Mouse (Mus musculus) limb, embryonic 10.5 days (tissue): ENCODE data around the gene C8g. TPM values are rescaled to one million over a fixed set of nuclear protein-coding genes. Genes with fewer than 3 reads are reported as not detected.
A peak's percentile ranks its signal among the peaks of the same experiment; 100 is the strongest.

Experiments
- DNase-seq: peaks from one replicate; pipeline ENCODE4 v3.0.0-alpha.2; 2017; ENCODE audit warnings: low spot score
- H3K27ac ChIP-seq: fragments of 300-500 bp; sonication (generic); 2 replicates; pipeline ENCODE4 v1.5.1; 2016; ENCODE audit warnings: mild to moderate bottlenecking
- H3K27me3 ChIP-seq: fragments of 300-500 bp; sonication (generic); 2 replicates; pipeline ENCODE4 v1.6.1; 2016; ENCODE audit warnings: low read depth, mild to moderate bottlenecking; ENCODE audit not compliant: poor library complexity, severe bottlenecking
- H3K36me3 ChIP-seq: fragments of 300-500 bp; sonication (generic); 2 replicates; pipeline ENCODE4 v1.6.1; 2016; ENCODE audit warnings: mild to moderate bottlenecking, moderate library complexity
- H3K4me1 ChIP-seq: fragments of 300-500 bp; sonication (generic); 2 replicates; pipeline ENCODE4 v1.6.1; 2016
- H3K4me3 ChIP-seq: fragments of 300-500 bp; sonication (generic); 2 replicates; pipeline ENCODE4 v1.5.1; 2016; ENCODE audit warnings: mild to moderate bottlenecking, moderate library complexity
- H3K9me3 ChIP-seq: fragments of 300-500 bp; sonication (generic); replicated peaks from 2 replicates; pipeline ENCODE4 v1.6.1; 2016; ENCODE audit warnings: mild to moderate bottlenecking
- WGBS: fragments of 180-500 bp; shearing (Covaris S2); methylation state at CpG from one replicate; pipeline ENCODE4 v1.1.7; 2016; 5-methylcytosine and 5-hydroxymethylcytosine counted together
- polyA plus RNA-seq: library from polyadenylated mRNA; unstranded; fragments of >200 nt; fragmentation: Nextera tagmentation; extraction: Ambion mirVana; gene quantifications from 2 replicates; pipeline ENCODE4 v1.2.1, GENCODE M21; 2016

C8g gene
- polyA plus RNA-seq, 1 experiment from 2014 or later, result 7.0 TPM

DNA sequence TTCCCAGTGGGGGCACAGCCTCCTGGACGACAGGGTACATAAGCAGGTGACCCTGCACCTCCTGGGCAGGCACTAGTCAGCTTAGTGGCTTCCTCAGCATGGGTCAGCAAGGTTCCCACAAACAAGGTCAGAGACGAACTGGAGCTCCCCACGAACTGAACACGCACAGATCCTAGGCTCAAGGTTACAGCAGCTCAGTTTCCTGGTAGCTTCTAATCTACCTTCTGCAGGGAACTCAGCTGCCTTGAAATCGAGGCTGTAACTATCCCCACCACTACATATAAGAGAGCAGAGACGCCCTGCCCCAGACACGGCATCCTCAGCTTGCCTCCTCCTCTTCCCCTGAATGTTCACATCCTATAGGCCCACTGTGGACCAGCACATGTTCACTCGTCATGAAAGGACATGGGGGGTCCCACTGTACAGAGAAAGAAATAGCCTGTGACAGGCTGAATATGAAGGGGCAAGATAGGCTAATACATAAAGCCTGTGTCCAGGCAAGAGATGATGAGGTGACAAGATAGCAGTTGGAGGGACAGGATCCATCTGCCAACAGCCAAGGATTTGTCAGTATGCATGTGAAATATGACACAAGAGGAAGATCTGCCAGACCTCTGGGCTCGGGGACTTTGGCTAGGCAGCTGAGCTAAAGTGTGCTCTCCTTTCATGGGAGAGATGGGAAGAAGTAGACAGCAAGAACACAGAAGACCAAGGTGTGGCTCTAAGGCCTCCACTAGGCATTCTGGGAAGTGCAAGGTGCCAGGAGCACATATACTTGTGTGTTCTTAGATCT is 25.2 kb upstream of the C8g start:
- no peaks in the 10 kb centered on the region for H3K4me1 ChIP-seq
- no peak overlapping the region for H3K4me3 ChIP-seq
- no peak overlapping the region for H3K27ac ChIP-seq
- H3K9me3 ChIP-seq, result no peaks in the 10 kb centered on the region
- peaks cover 98% of the 10 kb centered on the region for H3K36me3 ChIP-seq
- no peaks in the 10 kb centered on the region for H3K27me3 ChIP-seq
- no peak for DNase-seq
- WGBS, result 89% methylated on average over 9 of the region's 9 CpGs

DNA sequence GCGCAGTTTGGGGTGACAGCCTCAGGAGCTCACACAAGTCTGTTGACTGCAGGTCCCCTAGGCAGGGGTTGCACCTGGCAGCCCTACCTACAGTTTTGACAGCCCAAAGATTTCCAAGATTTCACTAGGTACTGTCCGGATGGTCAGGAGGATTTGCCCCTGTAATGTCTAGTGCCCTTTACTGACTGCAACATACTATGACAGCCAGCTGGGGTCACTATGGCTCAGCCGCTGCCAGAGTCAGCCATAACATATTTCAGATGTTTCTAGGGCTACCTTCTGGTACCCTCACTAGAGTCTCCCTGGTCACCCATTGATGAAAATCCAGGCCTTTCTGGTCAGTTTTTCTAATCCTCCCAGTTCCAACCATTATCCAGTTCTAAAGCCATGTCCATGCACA is 8.4 kb upstream of the C8g start:
- Histone ChIP-seq H3K4me1 (0 out of 2 replicates have a peak, but pooled peaks cover 3% of the 10 kb centered on the region), H3K9me3 (no peaks in the 10 kb centered on the region), H3K36me3 (peaks cover 14% of the 10 kb centered on the region), H3K27ac (no peak overlapping the region), H3K27me3 (no peaks in the 10 kb centered on the region), H3K4me3 (no peak overlapping the region)
- DNase-seq, result no peak
- WGBS, result 75% methylated on average over 3 of the region's 3 CpGs

- H3K9me3 ChIP-seq, result no peaks in the 10 kb centered on the region
- H3K4me3 ChIP-seq, result no peak overlapping the region
- no peaks in the 10 kb centered on the region for H3K27me3 ChIP-seq
- H3K4me1 ChIP-seq, result peaks cover 5% of the 10 kb centered on the region
- H3K27ac ChIP-seq, result no peak overlapping the region
- 29% methylated on average over 5 of the region's 5 CpGs for WGBS
- peaks cover 41% of the 10 kb centered on the region for H3K36me3 ChIP-seq
- no peak for DNase-seq
Measured at GRCm38 (mm10) chr2:25506964-25507363, 5.4 kb upstream of the C8g start.

- H3K27ac ChIP-seq, result no peak overlapping the region
- H3K36me3 ChIP-seq, result peaks cover 41% of the 10 kb centered on the region
- DNase-seq, result no peak
- peaks cover 15% of the 10 kb centered on the region for H3K4me1 ChIP-seq
- H3K27me3 ChIP-seq, result no peaks in the 10 kb centered on the region
- WGBS, result 98% methylated on average over 4 of the region's 4 CpGs
- no peak overlapping the region for H3K4me3 ChIP-seq
- no peaks in the 10 kb centered on the region for H3K9me3 ChIP-seq
Measured at GRCm38 (mm10) chr2:25505860-25506259, 4.3 kb upstream of the C8g start.

- 100% methylated on average over 1 of the region's 1 CpGs for WGBS
- H3K36me3 ChIP-seq, result peaks cover 41% of the 10 kb centered on the region
- H3K27me3 ChIP-seq, result no peaks in the 10 kb centered on the region
- H3K27ac ChIP-seq, result no peak overlapping the region
- H3K4me1 ChIP-seq, result peaks cover 19% of the 10 kb centered on the region
- H3K9me3 ChIP-seq, result no peaks in the 10 kb centered on the region
- H3K4me3 ChIP-seq, result no peak overlapping the region
- no peak for DNase-seq
Measured at GRCm38 (mm10) chr2:25505000-25505399, 3.5 kb upstream of the C8g start.

DNA sequence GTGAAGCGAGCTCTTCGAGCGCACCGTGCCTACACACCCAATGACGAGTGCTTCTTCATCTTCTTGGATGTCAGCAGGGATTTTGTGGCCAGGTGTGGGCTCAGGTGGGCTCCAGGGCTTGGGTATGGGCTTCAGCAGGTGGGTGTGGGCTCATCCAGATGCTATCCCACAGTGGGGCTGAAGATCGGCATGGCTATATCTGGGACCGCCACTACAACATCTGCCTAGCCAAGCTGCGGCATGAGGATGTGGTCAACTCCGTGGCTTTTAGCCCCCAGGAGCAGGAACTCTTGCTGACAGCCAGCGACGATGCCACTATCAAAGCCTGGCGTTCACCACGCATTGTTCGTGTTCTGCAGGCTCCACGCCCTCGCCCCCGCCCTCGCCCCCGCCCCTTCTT is 3.0 kb upstream of the C8g start:
- no peaks in the 10 kb centered on the region for H3K27me3 ChIP-seq
- no peaks in the 10 kb centered on the region for H3K9me3 ChIP-seq
- no peak for DNase-seq
- H3K27ac ChIP-seq, result no peak overlapping the region
- H3K4me3 ChIP-seq, result no peak overlapping the region
- H3K4me1 ChIP-seq, result peaks cover 22% of the 10 kb centered on the region
- 99% methylated on average over 19 of the region's 19 CpGs for WGBS
- peaks cover 41% of the 10 kb centered on the region for H3K36me3 ChIP-seq

DNA sequence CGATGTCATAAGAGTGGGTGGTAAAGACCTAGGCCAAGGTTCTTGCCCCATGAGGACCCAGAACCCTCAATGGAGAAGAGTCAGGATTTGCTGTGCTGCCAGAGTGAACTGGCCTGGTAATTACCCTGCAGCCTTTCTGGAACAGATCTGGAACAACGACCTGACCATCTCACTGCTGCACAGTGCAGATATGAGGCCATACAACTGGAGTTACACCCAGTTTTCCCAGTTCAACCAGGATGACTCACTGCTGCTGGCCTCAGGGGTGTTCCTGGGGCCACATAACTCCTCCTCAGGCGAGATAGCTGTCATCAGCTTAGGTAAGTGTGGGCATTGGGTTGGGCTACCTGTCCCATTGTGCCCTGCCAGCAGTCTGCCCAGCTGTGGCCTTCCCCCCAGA is 1.2 kb upstream of the C8g start:
- peaks cover 30% of the 10 kb centered on the region for H3K4me1 ChIP-seq
- no peaks in the 10 kb centered on the region for H3K9me3 ChIP-seq
- no peak overlapping the region for H3K4me3 ChIP-seq
- DNase-seq, result no peak
- H3K27me3 ChIP-seq, result no peaks in the 10 kb centered on the region
- 88% methylated on average over 3 of the region's 3 CpGs for WGBS
- no peak overlapping the region for H3K27ac ChIP-seq
- H3K36me3 ChIP-seq, result peaks cover 41% of the 10 kb centered on the region

DNA sequence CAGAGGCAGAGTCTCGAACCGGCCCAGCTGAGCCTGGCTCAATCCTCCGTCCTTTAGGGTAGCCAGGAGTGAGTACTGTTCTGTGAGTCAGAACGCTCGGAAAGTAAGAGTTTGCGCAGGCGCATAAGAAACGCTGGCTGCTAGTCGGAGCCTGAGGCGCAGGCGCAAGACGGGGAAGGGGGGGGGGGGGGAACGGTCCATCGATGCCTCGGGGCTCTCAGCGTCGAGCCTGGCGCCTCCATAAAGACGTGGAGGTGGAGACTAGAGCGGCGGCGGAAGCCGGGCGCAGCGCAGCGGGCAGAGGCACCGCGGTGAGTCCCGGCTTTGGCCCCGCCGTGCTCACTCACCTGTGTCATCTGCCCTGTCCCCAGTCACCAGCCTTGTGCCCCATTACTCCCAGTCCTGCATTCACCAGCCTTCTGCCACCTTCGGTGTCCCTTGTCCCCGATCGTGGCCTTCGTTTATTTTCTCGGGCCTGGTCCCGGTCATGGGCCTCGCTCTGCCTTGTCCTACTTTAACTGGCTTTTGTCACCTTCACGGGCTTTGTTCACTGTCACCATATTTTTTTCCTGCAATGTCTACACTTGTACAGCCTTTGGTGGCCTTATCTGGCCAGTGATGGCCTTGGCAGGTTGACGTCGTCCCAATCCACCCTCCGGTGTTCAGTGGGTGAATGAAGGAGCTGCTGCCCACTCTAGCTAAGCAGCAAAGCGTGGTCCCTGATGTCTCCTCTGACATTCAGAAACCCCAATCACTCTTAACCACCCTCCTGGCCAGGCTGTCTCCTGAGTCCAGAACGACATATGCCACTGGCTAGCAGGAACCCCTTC is 728 bp downstream of the C8g start, which contains the start of gene Fbxw5:
Gene Fbxw5 (plus strand): TSS at position 175 of the 830 bp plus-strand sequence.
- no peaks in the 10 kb centered on the region for H3K9me3 ChIP-seq
- no peaks in the 10 kb centered on the region for H3K27me3 ChIP-seq
- DNase-seq, result peak; percentile 95
- peaks cover 33% of the 10 kb centered on the region for H3K4me1 ChIP-seq
- H3K27ac ChIP-seq, result peak within 1 kb of the TSS; percentile 88
- peak within 1 kb of the TSS; percentile 69 for H3K4me3 ChIP-seq
- H3K36me3 ChIP-seq, result peaks cover 35% of the 10 kb centered on the region
- WGBS, result 1% methylated on average over 44 of the region's 44 CpGs

DNA sequence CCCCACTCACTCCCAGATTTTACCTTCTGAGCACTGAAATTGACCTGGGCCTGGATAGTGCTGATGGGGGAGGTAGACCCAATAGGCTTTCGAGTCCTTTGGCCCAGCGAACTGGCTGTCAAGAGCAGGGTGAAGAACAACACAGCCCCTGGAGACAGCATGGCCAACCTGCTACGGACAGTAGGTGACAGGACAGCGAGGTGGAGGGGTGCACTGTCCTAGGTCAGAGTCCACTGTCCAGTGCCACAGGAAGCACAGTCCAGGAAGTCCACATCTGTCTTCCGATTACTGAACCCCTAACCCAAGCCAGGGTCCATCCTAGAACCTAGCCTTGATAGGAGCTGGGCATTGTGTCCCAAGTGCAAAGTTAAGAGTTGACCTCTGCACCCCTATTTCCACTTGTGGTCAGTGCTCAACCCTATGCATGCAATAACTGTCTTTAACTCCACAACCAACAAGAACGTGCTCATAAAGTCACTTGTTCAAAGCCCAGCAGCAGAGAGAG is 1.4 kb downstream of the C8g start:
- Histone ChIP-seq H3K9me3 (no peaks in the 10 kb centered on the region), H3K27me3 (no peaks in the 10 kb centered on the region), H3K4me3 (peak overlapping the region; percentile 69), H3K4me1 (peaks cover 33% of the 10 kb centered on the region), H3K36me3 (peaks cover 29% of the 10 kb centered on the region), H3K27ac (peak overlapping the region; percentile 88)
- WGBS, result 70% methylated on average over 6 of the region's 6 CpGs
- DNase-seq, result no peak

- WGBS, result 69% methylated on average over 15 of the region's 15 CpGs
- no peak for DNase-seq
- H3K4me1 ChIP-seq, result peaks cover 33% of the 10 kb centered on the region
Measured at GRCm38 (mm10) chr2:25498622-25499478, 2.7 kb downstream of the C8g start.

DNA sequence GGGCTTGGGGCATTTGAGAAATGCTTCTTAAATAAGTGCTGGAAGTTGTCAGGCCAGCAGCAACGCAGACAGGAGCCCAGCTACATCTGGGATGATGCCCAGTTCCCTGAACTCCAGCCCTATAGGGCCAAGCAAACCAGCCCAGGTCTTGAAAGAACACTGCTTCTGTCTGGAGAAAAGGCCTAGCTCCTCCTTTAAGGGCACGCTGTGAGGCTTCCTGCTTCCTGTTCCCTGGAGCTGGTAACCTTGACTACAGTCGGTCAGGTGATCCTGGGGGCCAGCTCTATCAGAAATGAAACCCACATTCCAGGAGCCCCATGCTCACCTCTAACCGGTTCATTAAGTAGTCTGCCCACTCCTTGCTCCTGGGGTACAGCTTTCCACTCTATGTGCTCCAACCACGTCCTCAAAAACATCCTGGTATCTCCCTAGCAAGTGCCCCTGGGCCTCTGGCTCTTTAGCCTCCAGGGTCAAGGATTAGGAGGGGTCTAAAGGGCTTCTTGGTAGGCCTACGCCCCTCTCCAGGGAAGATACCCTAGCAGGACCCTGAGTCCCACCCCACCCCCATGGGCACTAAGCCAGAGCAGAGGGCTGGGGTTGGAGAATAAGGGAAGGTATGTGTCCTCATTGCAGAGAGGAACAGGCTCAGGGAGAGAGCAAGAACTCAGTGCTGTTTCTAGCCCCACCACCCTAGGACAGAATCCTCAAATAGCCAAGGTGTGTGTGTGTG is 3.5 kb downstream of the C8g start:
- H3K27ac ChIP-seq, result peak overlapping the region; percentile 66
- no peak overlapping the region for H3K4me3 ChIP-seq
- H3K36me3 ChIP-seq, result peaks cover 8% of the 10 kb centered on the region
- WGBS, result 67% methylated on average over 6 of the region's 6 CpGs
- no peaks in the 10 kb centered on the region for H3K9me3 ChIP-seq
- peaks cover 33% of the 10 kb centered on the region for H3K4me1 ChIP-seq
- no peaks in the 10 kb centered on the region for H3K27me3 ChIP-seq
- no peak for DNase-seq

More at GRCm38 (mm10) chr2:25498622-25499478, 2.7 kb downstream of the C8g start:
- Histone ChIP-seq H3K4me3 (no peak overlapping the region), H3K36me3 (peaks cover 16% of the 10 kb centered on the region), H3K27me3 (no peaks in the 10 kb centered on the region), H3K9me3 (no peaks in the 10 kb centered on the region), H3K27ac (no peak overlapping the region)

- Histone ChIP-seq H3K36me3 (no peaks in the 10 kb centered on the region), H3K27ac (no peak overlapping the region), H3K4me3 (no peak overlapping the region), H3K9me3 (no peaks in the 10 kb centered on the region), H3K27me3 (no peaks in the 10 kb centered on the region), H3K4me1 (peaks cover 26% of the 10 kb centered on the region)
- 49% methylated on average over 4 of the region's 4 CpGs for WGBS
- DNase-seq, result no peak
Measured at GRCm38 (mm10) chr2:25496462-25496861, 5.1 kb downstream of the C8g start.
